Mouse (Mus musculus) ES-Bruce4 (cell line): Measurements from ENCODE around the gene Alg2.

ENCODE experiments used
- CTCF ChIP-seq: IDR thresholded peaks from one replicate; pipeline ENCODE4 v1.8.1; 2011; ENCODE audit warnings: low read depth, low read length
- EP300 ChIP-seq: IDR thresholded peaks from 2 replicates; pipeline ENCODE4 v1.6.1; 2011; ENCODE audit warnings: low read depth, low read length; ENCODE audit not compliant: insufficient read depth

GRCm38 (mm10) chr4:47422194-47422593 lies 51.9 kb downstream of the Alg2 start:
- TF ChIP-seq CTCF = no peak
- no peak for TF ChIP-seq EP300
